Mouse (Mus musculus) heart, embryonic 16.5 days (tissue): Measurements from ENCODE around the gene Sorcs3. TPM values are rescaled to one million over a fixed set of nuclear protein-coding genes. Genes with fewer than 3 reads are reported as not detected.

Experiments
- ATAC-seq: fragments of 200-750 bp; cut with Nextera tagmentation; replicated peaks from 2 replicates; pipeline ENCODE4 v1.8.0; 2017; ENCODE audit warnings: moderate number of reproducible peaks; ENCODE audit not compliant: insufficient read depth, low FRiP score; ENCODE audit errors: extremely low read depth
- H3K27ac ChIP-seq: fragments of 300-500 bp; sonication (generic); 2 replicates; pipeline ENCODE4 v1.5.1; 2014; ENCODE audit warnings: mild to moderate bottlenecking, low read length, control low read depth, moderate library complexity
- H3K27me3 ChIP-seq: fragments of 300-500 bp; sonication (generic); 2 replicates; pipeline ENCODE4 v1.6.1; 2014; ENCODE audit warnings: low read length, mixed read lengths; ENCODE audit not compliant: control insufficient read depth, insufficient read depth
- H3K36me3 ChIP-seq: fragments of 300-500 bp; sonication (generic); 2 replicates; pipeline ENCODE4 v1.6.1; 2014; ENCODE audit not compliant: control insufficient read depth, insufficient read depth
- H3K4me1 ChIP-seq: fragments of 300-500 bp; sonication (generic); 2 replicates; pipeline ENCODE4 v1.6.1; 2014; ENCODE audit warnings: low read length, mixed read lengths; ENCODE audit not compliant: control insufficient read depth, insufficient read depth
- H3K4me2 ChIP-seq: fragments of 300-500 bp; sonication (generic); 2 replicates; pipeline ENCODE4 v1.6.1; 2014; ENCODE audit warnings: low read depth, mild to moderate bottlenecking, control low read depth, low read length
- H3K4me3 ChIP-seq: fragments of 300-500 bp; sonication (generic); 2 replicates; pipeline ENCODE4 v1.5.1; 2014; ENCODE audit warnings: mild to moderate bottlenecking, control low read depth, low read length
- H3K9ac ChIP-seq: fragments of 300-500 bp; sonication (generic); 2 replicates; pipeline ENCODE4 v1.6.1; 2014; ENCODE audit warnings: low read length, control low read depth
- H3K9me3 ChIP-seq: fragments of 300-500 bp; sonication (generic); replicated peaks from 2 replicates; pipeline ENCODE4 v1.6.1; 2016; ENCODE audit warnings: low read length; ENCODE audit not compliant: control insufficient read depth
- WGBS: fragments of 180-500 bp; shearing (Covaris S2); extraction: QIAGEN DNeasy Blood & Tissue Kit; methylation state at CpG from one replicate; pipeline ENCODE4 v1.1.7; 2014; 5-methylcytosine and 5-hydroxymethylcytosine counted together
- polyA plus RNA-seq: library from polyadenylated mRNA; unstranded; fragments of >200 nt; fragmentation: Nextera tagmentation; extraction: Ambion mirVana; gene quantifications from 2 replicates; pipeline ENCODE4 v1.2.1, GENCODE M21; 2015

Gene Sorcs3
- polyA plus RNA-seq, 1 experiment from 2014 or later: 0.21 TPM

DNA sequence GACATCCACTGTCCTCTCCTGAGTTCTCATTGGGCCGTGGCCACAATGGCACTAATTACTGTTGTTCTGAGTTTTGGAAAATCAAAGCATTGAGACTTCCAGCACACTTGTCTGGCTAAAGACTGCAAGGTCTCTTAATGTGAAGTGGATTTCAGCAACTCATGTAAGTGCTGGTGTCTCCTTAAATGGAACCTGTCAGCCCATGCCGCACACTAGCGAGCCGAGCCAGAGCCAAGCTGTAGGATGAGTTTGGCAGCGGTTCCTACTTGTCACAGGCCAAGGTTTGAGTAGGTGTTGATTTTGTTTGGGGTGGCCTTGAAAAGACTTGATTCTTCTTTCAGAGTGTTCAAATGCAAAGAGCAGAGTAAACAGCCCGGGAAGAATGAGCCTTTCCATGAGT lies 445.8 kb downstream of the Sorcs3 start:
- 35% methylated on average over 6 of the region's 6 CpGs for WGBS

DNA sequence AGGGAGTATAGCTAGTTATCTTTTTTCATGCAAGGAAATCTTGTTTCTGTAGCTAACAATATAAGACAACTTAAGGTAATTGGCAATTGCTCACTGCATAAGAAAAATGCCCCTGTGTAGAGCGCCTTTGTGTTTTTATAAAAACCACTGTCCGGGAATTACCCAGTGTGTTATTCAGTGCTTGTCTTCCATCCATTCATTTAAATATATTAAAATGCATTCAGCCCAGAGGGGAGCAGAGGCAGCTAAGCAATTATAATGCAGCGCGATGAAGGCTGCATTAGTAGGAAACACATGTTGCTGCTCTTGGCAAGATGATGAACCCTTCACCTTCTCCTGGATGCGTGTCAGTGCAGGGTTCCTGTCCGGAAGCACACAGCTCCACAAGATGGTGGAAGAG lies 454.4 kb downstream of the Sorcs3 start:
- Histone ChIP-seq H3K27me3 (no peaks in the 10 kb centered on the region), H3K4me2 (no peak overlapping the region), H3K4me1 (no peaks in the 10 kb centered on the region), H3K4me3 (no peak overlapping the region), H3K9ac (no peak overlapping the region), H3K27ac (no peak overlapping the region), H3K36me3 (no peaks in the 10 kb centered on the region), H3K9me3 (no peaks in the 10 kb centered on the region)
- ATAC-seq: no peak
- WGBS: 88% methylated on average over 6 of the region's 6 CpGs

More for the DNA sequence above, 445.8 kb downstream of the Sorcs3 start:
- peak; percentile 93 for ATAC-seq
- H3K27ac ChIP-seq: peak overlapping the region; percentile 15
- H3K4me3 ChIP-seq: no peak overlapping the region
- H3K27me3 ChIP-seq: no peaks in the 10 kb centered on the region; the same call in 1 of the 2 replicates
- peak overlapping the region; percentile 10; the same call in 1 of the 2 replicates for H3K4me2 ChIP-seq
- no peaks in the 10 kb centered on the region for H3K36me3 ChIP-seq
- H3K9me3 ChIP-seq: no peaks in the 10 kb centered on the region
- H3K4me1 ChIP-seq: peaks cover 3% of the 10 kb centered on the region; the same call in 1 of the 2 replicates
- no peak overlapping the region for H3K9ac ChIP-seq

DNA sequence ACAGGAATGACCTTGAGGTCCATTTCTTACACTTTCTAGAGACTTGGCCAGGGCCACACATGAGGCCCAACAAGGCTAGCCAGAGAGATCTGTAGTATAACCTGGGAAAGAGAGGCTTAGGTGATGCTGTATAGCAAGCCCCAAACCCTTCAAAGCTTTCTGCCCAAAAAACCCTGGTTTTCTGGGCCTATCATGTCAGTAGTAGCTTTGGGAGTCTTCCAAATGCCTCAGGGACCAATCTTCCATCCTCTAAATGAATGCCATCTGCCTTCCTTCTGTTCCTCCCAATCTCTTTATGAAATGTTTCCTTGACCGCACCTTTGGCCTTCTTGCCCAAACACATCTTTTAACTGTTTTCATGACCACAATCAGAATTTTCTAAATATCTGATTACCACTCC lies 474.1 kb downstream of the Sorcs3 start:
- H3K27ac ChIP-seq: no peak overlapping the region
- WGBS: 88% methylated on average over 1 of the region's 1 CpGs
- no peak for ATAC-seq
- no peak overlapping the region for H3K4me3 ChIP-seq
- H3K4me2 ChIP-seq: no peak overlapping the region
- H3K4me1 ChIP-seq: no peaks in the 10 kb centered on the region; the same call in 1 of the 2 replicates
- H3K36me3 ChIP-seq: no peaks in the 10 kb centered on the region
- no peaks in the 10 kb centered on the region for H3K27me3 ChIP-seq
- no peak overlapping the region for H3K9ac ChIP-seq
- no peaks in the 10 kb centered on the region for H3K9me3 ChIP-seq

DNA sequence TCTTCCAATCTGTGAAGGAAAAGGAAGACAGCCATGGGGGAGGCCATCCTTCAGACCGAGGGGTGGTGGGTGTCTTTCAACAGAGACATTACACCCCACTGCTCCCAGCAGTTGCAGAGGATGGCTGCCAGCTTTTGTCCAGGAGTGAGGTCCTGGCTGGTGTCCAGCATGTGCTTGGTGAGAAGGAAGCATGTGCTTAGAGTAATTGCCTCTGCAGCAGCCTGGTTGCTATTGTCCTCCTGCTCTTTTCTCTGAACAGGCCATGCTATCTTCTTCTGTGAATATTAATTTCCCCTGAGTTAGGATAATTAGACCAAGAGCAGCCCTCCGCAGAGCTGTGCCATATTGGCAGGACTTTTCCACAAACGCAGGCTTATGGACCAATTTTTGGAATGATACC lies 476.7 kb downstream of the Sorcs3 start:
- ATAC-seq: no peak
- no peak overlapping the region for H3K4me3 ChIP-seq
- no peak overlapping the region for H3K9ac ChIP-seq
- H3K4me1 ChIP-seq: no peaks in the 10 kb centered on the region; the same call in 1 of the 2 replicates
- no peaks in the 10 kb centered on the region for H3K27me3 ChIP-seq
- no peaks in the 10 kb centered on the region for H3K36me3 ChIP-seq
- H3K9me3 ChIP-seq: no peaks in the 10 kb centered on the region
- 62% methylated on average over 3 of the region's 3 CpGs for WGBS
- H3K4me2 ChIP-seq: no peak overlapping the region
- H3K27ac ChIP-seq: no peak overlapping the region

DNA sequence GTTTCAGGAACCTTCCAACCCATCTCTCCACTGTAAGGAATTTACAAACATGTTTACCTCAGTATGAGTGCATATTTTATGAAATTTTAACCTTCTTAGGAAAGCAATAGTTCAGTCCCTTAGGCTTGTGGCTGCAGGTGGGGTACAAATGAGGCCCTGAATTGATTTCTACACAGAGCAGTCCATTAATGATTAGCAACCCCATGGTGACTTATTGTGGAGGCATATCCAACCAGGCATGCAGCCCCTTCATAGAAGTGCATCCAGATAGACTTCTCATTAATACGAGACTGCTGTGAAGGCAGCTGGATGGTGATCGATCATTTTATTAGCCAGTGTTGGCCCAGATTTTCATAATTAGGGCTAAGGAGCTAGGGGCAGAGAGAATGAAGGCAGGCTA lies 480.5 kb downstream of the Sorcs3 start:
- Histone ChIP-seq H3K27ac (no peak overlapping the region), H3K9ac (no peak overlapping the region), H3K4me3 (no peak overlapping the region), H3K27me3 (no peaks in the 10 kb centered on the region), H3K9me3 (no peaks in the 10 kb centered on the region), H3K36me3 (no peaks in the 10 kb centered on the region), H3K4me1 (no peaks in the 10 kb centered on the region; the same call in 1 of the 2 replicates), H3K4me2 (no peak overlapping the region)
- ATAC-seq: no peak
- 87% methylated on average over 2 of the region's 2 CpGs for WGBS

DNA sequence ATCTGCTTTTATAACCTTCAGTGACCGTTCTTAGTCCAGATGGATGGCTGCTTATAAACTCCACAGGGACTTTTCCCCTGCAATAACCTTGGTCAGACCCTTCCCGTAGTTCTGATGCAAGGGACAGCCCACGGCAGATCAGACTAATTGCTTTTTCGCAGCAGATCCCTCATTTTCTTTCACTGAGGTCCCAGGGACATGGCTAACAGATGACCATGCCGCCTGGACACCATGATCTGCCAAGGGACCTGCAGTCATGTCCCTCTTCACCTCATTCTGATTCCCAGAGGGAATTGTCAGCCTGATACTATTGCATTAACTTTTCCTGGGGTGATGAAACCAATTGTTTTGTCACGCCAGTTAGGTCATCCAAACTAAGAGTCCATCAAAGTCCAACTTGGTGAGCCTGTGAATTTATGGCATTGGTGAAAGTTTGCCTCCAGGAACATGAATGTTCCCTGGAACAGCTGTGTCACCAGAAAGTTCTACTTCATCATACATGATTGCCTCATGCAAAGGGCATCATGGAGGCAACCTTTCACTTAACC lies 494.4 kb downstream of the Sorcs3 start:
- ATAC-seq: no peak
- Histone ChIP-seq H3K4me3 (no peak overlapping the region), H3K9me3 (no peaks in the 10 kb centered on the region), H3K4me2 (no peak overlapping the region), H3K27ac (no peak overlapping the region), H3K27me3 (no peaks in the 10 kb centered on the region), H3K9ac (no peak overlapping the region), H3K4me1 (no peaks in the 10 kb centered on the region), H3K36me3 (no peaks in the 10 kb centered on the region)
- 74% methylated on average over 6 of the region's 6 CpGs for WGBS

DNA sequence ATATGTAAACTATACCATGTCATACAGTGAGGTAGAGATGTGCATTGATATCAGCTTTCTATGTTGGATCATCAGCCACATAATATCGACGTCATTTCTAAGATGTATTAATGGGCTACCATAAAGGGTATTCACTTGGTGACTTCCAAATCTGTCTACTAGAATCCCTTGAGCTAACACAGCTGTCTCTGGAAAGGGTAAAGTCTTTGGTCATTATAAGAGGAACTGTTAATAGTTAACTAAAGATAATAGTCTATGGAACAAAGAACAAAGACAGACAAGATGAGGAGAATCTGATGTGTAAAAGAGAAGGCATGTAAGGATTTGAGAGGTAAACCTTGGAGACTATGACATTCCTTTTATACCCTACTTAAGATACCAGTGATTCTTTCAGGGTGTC lies 497.9 kb downstream of the Sorcs3 start:
- Histone ChIP-seq H3K4me2 (no peak overlapping the region), H3K9ac (no peak overlapping the region), H3K4me3 (no peak overlapping the region), H3K9me3 (no peaks in the 10 kb centered on the region), H3K27me3 (no peaks in the 10 kb centered on the region), H3K4me1 (peaks cover 7% of the 10 kb centered on the region; the same call in 1 of the 2 replicates), H3K27ac (no peak overlapping the region), H3K36me3 (no peaks in the 10 kb centered on the region)
- ATAC-seq: no peak
- WGBS: 92% methylated on average over 2 of the region's 2 CpGs

DNA sequence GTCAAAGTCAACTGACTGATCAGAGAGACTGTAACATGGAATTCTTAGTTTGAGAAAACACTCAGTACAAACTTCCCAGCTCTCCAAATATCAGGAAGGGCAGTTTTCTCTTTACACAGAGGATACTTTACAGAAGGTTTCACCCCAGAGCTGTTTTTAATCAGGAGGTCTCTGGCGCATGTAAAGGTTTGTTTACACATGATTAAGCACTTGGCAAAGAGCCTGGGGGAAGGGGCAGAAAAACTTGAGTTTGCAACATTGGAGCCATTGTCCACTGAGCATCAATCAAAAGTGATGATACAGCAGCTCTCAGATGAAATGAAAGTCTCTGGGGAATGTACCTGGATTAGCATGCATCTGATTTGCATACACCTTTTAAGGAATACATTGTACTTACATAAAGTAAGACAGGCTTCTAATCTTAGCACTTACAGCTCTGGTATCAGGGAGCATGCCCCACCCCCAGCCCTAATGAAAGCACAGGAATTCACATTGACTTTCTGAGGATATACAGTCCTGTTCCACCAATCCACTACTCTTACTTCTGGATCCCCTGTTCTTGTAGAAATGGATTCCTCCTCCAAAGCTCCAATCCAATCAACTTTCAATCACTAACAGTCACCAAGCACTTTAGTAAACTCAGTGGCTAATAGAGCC lies 500.6 kb downstream of the Sorcs3 start:
- Histone ChIP-seq H3K9me3 (no peaks in the 10 kb centered on the region), H3K27me3 (no peaks in the 10 kb centered on the region), H3K4me2 (no peak overlapping the region), H3K4me3 (no peak overlapping the region), H3K27ac (no peak overlapping the region), H3K4me1 (peaks cover 11% of the 10 kb centered on the region; the same call in 1 of the 2 replicates), H3K9ac (no peak overlapping the region), H3K36me3 (no peaks in the 10 kb centered on the region)
- 12% methylated on average over 1 of the region's 1 CpGs for WGBS
- no peak for ATAC-seq

DNA sequence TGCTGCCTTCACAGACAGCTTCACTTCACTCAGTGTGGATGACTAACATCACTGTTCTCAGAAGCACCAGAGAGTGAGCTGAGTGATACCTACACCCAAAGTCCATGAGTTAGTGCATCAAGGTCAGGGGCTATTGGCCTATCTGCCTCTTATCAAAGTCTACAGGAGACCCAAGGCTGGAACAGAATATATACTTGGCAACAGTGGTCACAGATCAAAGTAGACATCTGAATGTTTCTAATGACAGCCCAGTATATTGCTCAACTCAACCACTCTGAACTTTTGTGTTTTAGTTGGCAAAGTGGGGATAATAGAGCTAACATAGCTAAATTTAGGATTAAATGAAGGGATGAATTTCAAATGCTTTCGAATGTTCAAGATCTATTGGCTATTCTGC lies 501.1 kb downstream of the Sorcs3 start:
- no peak for ATAC-seq
- peaks cover 11% of the 10 kb centered on the region; the same call in 1 of the 2 replicates for H3K4me1 ChIP-seq
- no peak overlapping the region for H3K4me2 ChIP-seq
- H3K36me3 ChIP-seq: no peaks in the 10 kb centered on the region
- H3K4me3 ChIP-seq: no peak overlapping the region
- H3K9ac ChIP-seq: no peak overlapping the region
- 84% methylated on average over 1 of the region's 1 CpGs for WGBS
- H3K27me3 ChIP-seq: no peaks in the 10 kb centered on the region
- no peaks in the 10 kb centered on the region for H3K9me3 ChIP-seq
- no peak overlapping the region for H3K27ac ChIP-seq
